Mouse (Mus musculus) layer of hippocampus, postnatal 10 days (tissue): ENCODE measurements at regions not wholly inside any gene's neighbourhood (a gene's known extent, or its start where the extent isn't known, plus 50 kb on each side); places are given as distances from the start of the nearest gene placed in this dataset.
A peak's percentile ranks its signal among the peaks of the same experiment; 100 is the strongest.

ENCODE experiments used
- DNase-seq, 2 experiments: peaks; one replicate each; pipeline ENCODE4 v3.0.0; 2021; ENCODE audit warnings: low spot score in 2 of 2

GRCm38 (mm10) chr9:43594814-43595213 is 149.0 kb upstream of the Nectin1 start:
- DNase-seq: no peak

GRCm38 (mm10) chr9:43595461-43595860 is 148.3 kb upstream of the Nectin1 start:
- DNase-seq: no peak

- no peak for DNase-seq
Observed at GRCm38 (mm10) chr9:43600396-43600795, 143.4 kb upstream of the Nectin1 start.

GRCm38 (mm10) chr9:43617632-43618031 is 126.2 kb upstream of the Nectin1 start:
- DNase-seq: no peak

GRCm38 (mm10) chr9:43627558-43627957 is 116.2 kb upstream of the Nectin1 start:
- no peak for DNase-seq

GRCm38 (mm10) chr9:43628786-43629185 is 115.0 kb upstream of the Nectin1 start:
- DNase-seq: no peak

- DNase-seq: no peak
Observed at GRCm38 (mm10) chr9:43636372-43636965, 107.3 kb upstream of the Nectin1 start.

- no peak for DNase-seq
Observed at GRCm38 (mm10) chr9:43658186-43658585, 85.6 kb upstream of the Nectin1 start.

- no peak for DNase-seq
Observed at GRCm38 (mm10) chr9:43659237-43659636, 84.5 kb upstream of the Nectin1 start.

GRCm38 (mm10) chr9:43660151-43660550 is 83.6 kb upstream of the Nectin1 start:
- DNase-seq: peak; percentile 46 to 49

GRCm38 (mm10) chr9:43660896-43661563 is 82.8 kb upstream of the Nectin1 start:
- peak; percentile 37 to 51 for DNase-seq

GRCm38 (mm10) chr9:43661646-43662045 is 82.1 kb upstream of the Nectin1 start:
- no peak for DNase-seq

- DNase-seq: no peak
Observed at GRCm38 (mm10) chr9:43667386-43667785, 76.4 kb upstream of the Nectin1 start.

- DNase-seq: no peak
Observed at GRCm38 (mm10) chr9:43667974-43668373, 75.8 kb upstream of the Nectin1 start.

- no peak for DNase-seq
Observed at GRCm38 (mm10) chr9:43668731-43669130, 75.1 kb upstream of the Nectin1 start.

- no peak for DNase-seq
Observed at GRCm38 (mm10) chr9:43670563-43670962, 73.2 kb upstream of the Nectin1 start.

GRCm38 (mm10) chr9:43673171-43673680 is 70.6 kb upstream of the Nectin1 start:
- no peak for DNase-seq

- no peak for DNase-seq
Observed at GRCm38 (mm10) chr9:43674321-43674720, 69.5 kb upstream of the Nectin1 start.

- no peak for DNase-seq
Observed at GRCm38 (mm10) chr9:43676011-43676410, 67.8 kb upstream of the Nectin1 start.

- no peak for DNase-seq
Observed at GRCm38 (mm10) chr9:43679331-43679730, 64.5 kb upstream of the Nectin1 start.

GRCm38 (mm10) chr9:43681317-43681716 is 62.5 kb upstream of the Nectin1 start:
- no peak for DNase-seq

- DNase-seq: no peak
Observed at GRCm38 (mm10) chr9:43682102-43682501, 61.7 kb upstream of the Nectin1 start.

GRCm38 (mm10) chr9:43684596-43684995 is 59.2 kb upstream of the Nectin1 start:
- DNase-seq: no peak
